Mouse (Mus musculus) hindbrain, embryonic 15.5 days (tissue): Measurements from ENCODE around the gene Ly6g6c. TPM values are rescaled to one million over a fixed set of nuclear protein-coding genes. Genes with fewer than 3 reads are reported as not detected.

Experiments used
- ATAC-seq: fragments of 200-750 bp; cut with Nextera tagmentation; 2 replicates; pipeline ENCODE4 v1.8.0; 2017; ENCODE audit warnings: low read depth, moderate number of reproducible peaks, moderate TSS enrichment; ENCODE audit not compliant: low FRiP score
- H3K27ac ChIP-seq: fragments of 300-500 bp; sonication (generic); replicated peaks from 2 replicates; pipeline ENCODE4 v1.5.1; 2015; ENCODE audit warnings: mild to moderate bottlenecking, inconsistent platforms
- H3K27me3 ChIP-seq: fragments of 300-500 bp; sonication (generic); 2 replicates; pipeline ENCODE4 v1.6.1; 2015; ENCODE audit warnings: control low read depth, inconsistent platforms
- H3K36me3 ChIP-seq: fragments of 300-500 bp; sonication (generic); 2 replicates; pipeline ENCODE4 v1.6.1; 2015; ENCODE audit warnings: control low read depth, inconsistent platforms
- H3K4me1 ChIP-seq: fragments of 300-500 bp; sonication (generic); replicated peaks from 2 replicates; pipeline ENCODE4 v1.6.1; 2015; ENCODE audit warnings: control low read depth, inconsistent platforms
- H3K4me2 ChIP-seq: fragments of 300-500 bp; sonication (generic); 2 replicates; pipeline ENCODE4 v1.6.1; 2015; ENCODE audit warnings: moderate library complexity, mild to moderate bottlenecking, inconsistent platforms
- H3K4me3 ChIP-seq: fragments of 300-500 bp; sonication (generic); 2 replicates; pipeline ENCODE4 v1.5.1; 2015; ENCODE audit warnings: mild to moderate bottlenecking, inconsistent platforms
- H3K9ac ChIP-seq: fragments of 300-500 bp; sonication (generic); 2 replicates; pipeline ENCODE4 v1.6.1; 2015; ENCODE audit warnings: inconsistent platforms
- H3K9me3 ChIP-seq: fragments of 300-500 bp; sonication (generic); 2 replicates; pipeline ENCODE4 v1.6.1; 2016; ENCODE audit warnings: control low read depth, inconsistent platforms
- WGBS: fragments of 180-500 bp; shearing (Covaris S2); methylation state at CpG from one replicate; pipeline ENCODE4 v1.1.7; 2015; 5-methylcytosine and 5-hydroxymethylcytosine counted together
- polyA plus RNA-seq: library from polyadenylated mRNA; unstranded; fragments of >200 nt; fragmentation: Nextera tagmentation; extraction: Ambion mirVana; gene quantifications from 2 replicates; pipeline ENCODE4 v1.2.1, GENCODE M21; 2015

The Ly6g6c gene
- polyA plus RNA-seq, 1 experiment from 2014 or later = 0.18 TPM

- Histone ChIP-seq H3K9me3 (no peaks in the 10 kb centered on the region), H3K36me3 (peaks cover 71% of the 10 kb centered on the region)
- 78% methylated on average over 12 of the region's 12 CpGs for WGBS
Measured at GRCm38 (mm10) chr17:35096597-35096996, 31.4 kb downstream of the Ly6g6c start.

DNA sequence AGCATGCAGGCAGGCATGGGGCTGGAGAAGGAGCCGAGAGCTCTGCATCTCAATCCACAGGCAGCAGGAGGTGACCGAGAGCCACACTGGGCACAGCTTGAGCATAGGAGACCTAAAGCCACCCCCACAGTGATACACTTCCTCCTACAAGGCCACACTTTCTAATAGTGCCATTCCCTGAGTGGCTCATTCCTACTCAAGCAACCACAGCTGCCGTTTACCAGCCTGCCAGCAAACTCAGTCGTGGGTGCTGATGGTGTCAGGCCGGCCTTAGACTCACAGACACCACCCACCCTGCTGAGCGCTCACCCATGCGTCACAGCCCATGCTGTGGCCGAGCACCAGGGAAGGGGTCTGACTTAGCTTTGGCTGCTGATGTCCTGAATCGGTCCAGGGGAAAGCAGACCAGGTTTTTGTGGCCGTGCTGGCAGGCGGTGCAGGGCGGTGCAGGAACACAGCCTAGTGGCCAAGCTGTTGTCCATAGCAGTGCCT lies 32.0 kb downstream of the Ly6g6c start:
- Histone ChIP-seq H3K4me3 (no peak overlapping the region), H3K9me3 (no peaks in the 10 kb centered on the region), H3K27me3 (no peaks in the 10 kb centered on the region), H3K27ac (no peak overlapping the region), H3K36me3 (peaks cover 77% of the 10 kb centered on the region), H3K4me2 (no peak overlapping the region), H3K9ac (no peak overlapping the region), H3K4me1 (no peaks in the 10 kb centered on the region)
- 76% methylated on average over 12 of the region's 12 CpGs for WGBS
- no peak for ATAC-seq

More at GRCm38 (mm10) chr17:35096597-35096996, 31.4 kb downstream of the Ly6g6c start:
- no peak for ATAC-seq
- Histone ChIP-seq H3K4me1 (no peaks in the 10 kb centered on the region), H3K4me2 (no peak overlapping the region), H3K27me3 (no peaks in the 10 kb centered on the region), H3K9ac (no peak overlapping the region), H3K27ac (no peak overlapping the region), H3K4me3 (no peak overlapping the region)

DNA sequence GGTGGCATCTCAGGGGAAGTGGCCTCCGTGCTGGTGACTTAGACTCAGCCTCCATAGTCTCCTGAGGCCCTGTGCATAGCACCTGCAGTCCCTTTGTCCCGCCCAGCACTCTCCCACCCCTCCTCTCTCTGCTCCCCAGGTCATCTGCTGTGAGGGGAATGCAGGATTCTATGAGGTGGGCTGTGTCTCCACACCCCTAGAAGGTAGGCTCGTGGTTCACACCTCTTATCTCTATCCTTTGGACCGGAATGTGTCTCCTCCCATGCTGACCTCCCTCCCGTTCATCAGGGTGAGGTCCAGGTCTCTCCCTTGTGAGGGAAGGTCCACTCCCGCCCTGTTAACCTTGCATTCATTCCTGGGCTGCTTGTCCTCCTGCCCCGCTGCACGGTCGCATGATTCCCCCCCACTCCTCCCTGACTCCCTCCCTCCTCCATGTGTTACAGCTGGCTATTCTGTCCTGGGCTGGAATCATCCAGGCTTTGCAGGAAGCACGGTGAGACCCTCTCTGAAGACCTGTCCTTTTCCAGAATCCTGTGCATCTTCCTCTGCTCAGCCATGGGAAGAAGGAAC lies 35.1 kb downstream of the Ly6g6c start:
- Histone ChIP-seq H3K4me2 (no peak overlapping the region), H3K4me3 (no peak overlapping the region), H3K27me3 (no peaks in the 10 kb centered on the region), H3K27ac (no peak overlapping the region), H3K36me3 (peaks cover 61% of the 10 kb centered on the region), H3K9ac (no peak overlapping the region), H3K9me3 (no peaks in the 10 kb centered on the region), H3K4me1 (no peaks in the 10 kb centered on the region)
- WGBS = 74% methylated on average over 10 of the region's 10 CpGs
- ATAC-seq = no peak

DNA sequence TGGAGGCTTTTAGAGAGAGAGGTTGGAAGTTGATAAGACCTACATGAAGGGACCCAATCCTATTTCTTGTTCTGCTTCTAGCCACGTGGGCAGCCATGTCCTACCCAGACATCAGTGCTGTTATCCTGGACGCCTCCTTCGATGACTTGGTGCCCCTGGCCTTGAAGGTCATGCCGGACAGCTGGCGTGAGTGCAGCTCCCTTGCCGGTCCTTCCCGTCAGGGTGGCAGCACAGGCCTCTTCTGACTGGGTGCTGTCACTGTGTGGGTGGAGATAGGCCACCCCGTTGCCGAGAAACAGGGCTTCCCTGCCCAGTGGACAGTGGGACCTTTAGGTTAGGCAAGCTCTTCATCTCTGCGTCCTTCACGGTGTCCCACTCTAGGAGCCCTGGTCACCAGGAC lies 36.0 kb downstream of the Ly6g6c start:
- no peak overlapping the region for H3K4me2 ChIP-seq
- no peak overlapping the region for H3K9ac ChIP-seq
- 91% methylated on average over 11 of the region's 11 CpGs for WGBS
- no peak overlapping the region for H3K27ac ChIP-seq
- H3K9me3 ChIP-seq = no peaks in the 10 kb centered on the region
- peaks cover 4% of the 10 kb centered on the region; the same call in 1 of the 2 replicates for H3K4me1 ChIP-seq
- no peak for ATAC-seq
- H3K4me3 ChIP-seq = no peak overlapping the region
- H3K27me3 ChIP-seq = no peaks in the 10 kb centered on the region
- peaks cover 57% of the 10 kb centered on the region for H3K36me3 ChIP-seq

DNA sequence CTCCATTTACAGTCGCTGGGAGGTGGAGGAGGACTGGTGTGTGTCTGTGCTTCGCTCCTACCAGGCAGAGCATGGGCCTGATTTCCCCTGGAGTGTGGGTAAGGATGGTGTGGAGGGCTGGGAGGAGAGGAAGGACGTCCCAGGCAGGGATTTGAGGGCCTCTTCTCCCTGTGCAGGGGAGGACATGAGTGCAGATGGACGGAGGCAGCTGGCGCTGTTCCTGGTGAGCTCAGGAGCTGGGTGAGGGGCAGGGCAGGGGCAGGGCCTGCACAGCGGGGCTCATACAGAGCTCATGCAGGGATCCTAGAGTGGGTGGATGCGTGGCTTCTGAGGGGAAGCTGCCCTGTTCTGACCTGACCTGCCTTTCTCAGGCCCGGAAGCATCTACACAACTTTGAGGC lies 37.1 kb downstream of the Ly6g6c start:
- H3K9me3 ChIP-seq = no peaks in the 10 kb centered on the region
- H3K27ac ChIP-seq = no peak overlapping the region
- peaks cover 7% of the 10 kb centered on the region; the same call in 1 of the 2 replicates for H3K4me1 ChIP-seq
- 77% methylated on average over 8 of the region's 8 CpGs for WGBS
- no peak overlapping the region for H3K4me3 ChIP-seq
- H3K9ac ChIP-seq = no peak overlapping the region
- peaks cover 53% of the 10 kb centered on the region for H3K36me3 ChIP-seq
- no peak for ATAC-seq
- H3K27me3 ChIP-seq = no peaks in the 10 kb centered on the region
- no peak overlapping the region for H3K4me2 ChIP-seq

GRCm38 (mm10) chr17:35103221-35103690 lies 38.1 kb downstream of the Ly6g6c start:
- no peak for ATAC-seq
- H3K27ac ChIP-seq = no peak overlapping the region
- H3K4me2 ChIP-seq = no peak overlapping the region
- H3K9me3 ChIP-seq = no peaks in the 10 kb centered on the region
- H3K4me3 ChIP-seq = no peak overlapping the region
- H3K27me3 ChIP-seq = no peaks in the 10 kb centered on the region
- no peak overlapping the region for H3K9ac ChIP-seq
- H3K4me1 ChIP-seq = peaks cover 7% of the 10 kb centered on the region; the same call in 1 of the 2 replicates
- peaks cover 45% of the 10 kb centered on the region for H3K36me3 ChIP-seq
- 68% methylated on average over 6 of the region's 6 CpGs for WGBS

- Histone ChIP-seq H3K4me1 (peaks cover 7% of the 10 kb centered on the region; the same call in 1 of the 2 replicates), H3K27me3 (no peaks in the 10 kb centered on the region), H3K4me2 (no peak overlapping the region), H3K9me3 (no peaks in the 10 kb centered on the region), H3K36me3 (peaks cover 36% of the 10 kb centered on the region), H3K9ac (no peak overlapping the region), H3K27ac (no peak overlapping the region), H3K4me3 (no peak overlapping the region)
- WGBS = 94% methylated on average over 7 of the region's 7 CpGs
- ATAC-seq = no peak
Measured at GRCm38 (mm10) chr17:35104079-35104478, 38.9 kb downstream of the Ly6g6c start.

DNA sequence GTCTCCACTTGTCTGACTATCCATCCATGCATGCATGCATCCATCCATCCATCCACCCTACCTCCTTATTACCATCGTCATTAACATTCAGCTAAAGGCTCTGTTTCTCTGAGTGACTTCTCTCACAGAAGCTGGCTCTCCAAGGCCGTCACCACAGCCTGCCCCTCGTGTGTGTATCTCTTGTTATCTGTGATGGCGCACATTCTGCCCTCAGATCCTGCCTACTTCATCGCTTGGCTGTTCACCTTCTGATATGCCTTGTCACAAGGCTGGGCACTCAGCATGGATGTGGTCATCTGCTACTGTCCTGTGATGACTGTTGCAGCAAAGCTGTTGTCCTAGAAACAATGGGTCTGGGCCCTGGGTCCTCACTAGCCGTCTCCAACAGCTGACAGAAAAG lies 39.6 kb downstream of the Ly6g6c start:
- Histone ChIP-seq H3K36me3 (peaks cover 31% of the 10 kb centered on the region), H3K9ac (no peak overlapping the region), H3K4me3 (no peak overlapping the region), H3K9me3 (no peaks in the 10 kb centered on the region), H3K27ac (no peak overlapping the region), H3K27me3 (no peaks in the 10 kb centered on the region), H3K4me1 (peaks cover 7% of the 10 kb centered on the region; the same call in 1 of the 2 replicates), H3K4me2 (no peak overlapping the region)
- no peak for ATAC-seq
- 78% methylated on average over 6 of the region's 6 CpGs for WGBS

DNA sequence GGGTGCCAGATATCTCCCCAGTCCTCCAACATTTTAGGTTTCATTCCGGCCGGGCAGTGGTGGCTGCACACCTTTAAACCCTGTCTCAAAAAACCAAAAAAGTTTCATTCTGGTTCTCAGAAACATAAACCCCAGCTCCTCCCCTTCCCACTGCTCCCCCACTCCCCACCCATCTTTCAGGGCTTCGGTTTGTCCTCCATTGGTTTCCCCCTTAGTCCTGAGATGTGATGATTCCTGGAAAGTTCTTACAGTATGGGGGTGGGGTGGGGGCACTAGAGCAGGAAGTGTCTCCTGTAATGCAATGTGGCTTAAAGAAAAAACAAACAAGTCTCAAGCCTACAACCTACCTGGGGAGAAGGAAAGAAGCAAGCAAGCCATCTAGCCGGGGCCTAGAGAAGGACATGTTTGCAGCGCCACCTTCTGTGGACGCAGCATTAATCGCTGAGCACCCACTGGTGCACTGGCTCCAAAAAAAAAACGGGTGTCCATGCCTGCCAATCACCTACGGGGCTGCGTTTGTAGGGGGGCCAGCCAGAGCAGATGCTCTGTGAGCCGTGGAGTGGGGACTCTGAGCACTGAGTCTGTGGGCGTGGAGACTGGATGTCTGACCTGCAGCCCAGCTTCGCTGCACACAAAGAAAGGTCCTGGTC lies 40.7 kb downstream of the Ly6g6c start:
- H3K9ac ChIP-seq = 0 out of 2 replicates have a peak overlapping the region, but pooled peaks have one; percentile 25
- peaks cover 7% of the 10 kb centered on the region; the same call in 1 of the 2 replicates for H3K4me1 ChIP-seq
- peak overlapping the region; percentile 42 for H3K4me2 ChIP-seq

GRCm38 (mm10) chr17:35106522-35106921 lies 41.3 kb downstream of the Ly6g6c start:
- ATAC-seq = 0 out of 2 replicates have a peak, but pooled peaks have one; percentile 7
- Histone ChIP-seq H3K9ac (no peak overlapping the region), H3K27ac (no peak overlapping the region), H3K36me3 (peaks cover 13% of the 10 kb centered on the region), H3K9me3 (no peaks in the 10 kb centered on the region), H3K27me3 (no peaks in the 10 kb centered on the region), H3K4me1 (peaks cover 7% of the 10 kb centered on the region; the same call in 1 of the 2 replicates), H3K4me3 (no peak overlapping the region), H3K4me2 (no peak overlapping the region)
- 70% methylated on average over 3 of the region's 3 CpGs for WGBS

More for the DNA sequence above, 40.7 kb downstream of the Ly6g6c start:
- Histone ChIP-seq H3K27ac (no peak overlapping the region), H3K27me3 (no peaks in the 10 kb centered on the region), H3K9me3 (no peaks in the 10 kb centered on the region), H3K36me3 (peaks cover 20% of the 10 kb centered on the region), H3K4me3 (0 out of 2 replicates have a peak overlapping the region, but pooled peaks have one; percentile 7)
- 22% methylated on average over 13 of the region's 13 CpGs for WGBS
- 0 out of 2 replicates have a peak, but pooled peaks have one; percentile 14 for ATAC-seq

- H3K9me3 ChIP-seq = no peaks in the 10 kb centered on the region
- no peak within 1 kb of the TSS for H3K27ac ChIP-seq
- H3K4me2 ChIP-seq = no peak within 1 kb of the TSS
- no peak within 1 kb of the TSS for H3K9ac ChIP-seq
- no peak for ATAC-seq
- H3K36me3 ChIP-seq = no peaks in the 10 kb centered on the region
- WGBS = 74% methylated on average over 6 of the region's 6 CpGs
- peaks cover 7% of the 10 kb centered on the region; the same call in 1 of the 2 replicates for H3K4me1 ChIP-seq
- no peak within 1 kb of the TSS for H3K4me3 ChIP-seq
- H3K27me3 ChIP-seq = no peaks in the 10 kb centered on the region
Measured at GRCm38 (mm10) chr17:35108097-35108496, 42.9 kb downstream of the Ly6g6c start, which contains the start of gene Ly6g5c. Ly6g5c (plus strand) TSS chr17:35108279.

DNA sequence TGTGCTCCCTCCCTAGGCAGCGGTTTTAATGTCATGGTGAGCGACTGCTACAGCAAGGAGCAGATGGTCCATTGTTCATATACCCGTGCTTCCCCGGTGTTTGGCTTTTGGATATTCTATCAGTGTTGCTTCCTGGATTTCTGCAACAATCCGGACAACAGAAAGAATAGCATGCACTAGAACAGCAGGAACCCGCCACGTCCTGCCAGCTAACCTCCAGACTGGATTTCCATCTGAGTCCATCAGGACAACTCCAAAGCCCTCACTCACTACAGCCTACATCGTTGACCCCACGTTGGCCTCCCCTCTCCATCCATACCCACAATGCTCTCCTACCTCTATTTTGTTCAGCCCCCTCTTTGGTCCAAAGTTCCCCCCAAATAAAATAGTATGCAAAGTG lies 46.6 kb downstream of the Ly6g6c start:
- Histone ChIP-seq H3K4me2 (no peak overlapping the region), H3K36me3 (peaks cover 25% of the 10 kb centered on the region), H3K9me3 (no peaks in the 10 kb centered on the region), H3K27ac (no peak overlapping the region), H3K4me3 (no peak overlapping the region), H3K27me3 (no peaks in the 10 kb centered on the region), H3K4me1 (no peaks in the 10 kb centered on the region), H3K9ac (no peak overlapping the region)
- 60% methylated on average over 9 of the region's 9 CpGs for WGBS
- no peak for ATAC-seq
